Mouse (Mus musculus) Patski (cell line): Measurements from ENCODE around the gene Gm49378. TPM values are rescaled to one million over a fixed set of nuclear protein-coding genes. Genes with fewer than 3 reads are reported as not detected.

Experiments used
- ATAC-seq: fragments of 100-300 bp; one replicate; pipeline ENCODE4 v1.8.0; 2021
- CTCF ChIA-PET: fragments of 350-600 bp; sonication (Branson Sonifier 250); formaldehyde crosslinking; loops from one replicate; lab custom pipeline; 2022; ENCODE audit warnings: inconsistent platforms; lab: Charles Lee
- POLR2A ChIA-PET: fragments of 350-600 bp; sonication (Branson Sonifier 250); formaldehyde crosslinking; loops from one replicate; lab custom pipeline; 2022; ENCODE audit warnings: antibody characterized with exemption, inconsistent platforms; lab: Charles Lee
- DNase-seq: peaks from one replicate; pipeline ENCODE4 v3.0.0-alpha.2; 2011; ENCODE audit warnings: low read depth, low spot score
- H3K27me3 ChIP-seq: fragments of 371-371 bp; one replicate; pipeline ENCODE4 v1.5.1; 2021
- CTCF ChIP-seq: fragments of 100-300 bp; IDR thresholded peaks from one replicate; pipeline ENCODE4 v1.5.1; 2021
- in situ Hi-C: fragments of 300-500 bp; cut with MboI; formaldehyde crosslinking; loops from 3 replicates; pipeline ENCODE4 v1.11.1; 2018; ENCODE audit warnings: low pct_unique_long_range_greater_than_20kb, mixed read lengths
- polyA plus RNA-seq: library from polyadenylated mRNA; unstranded; gene quantifications from one replicate; pipeline ENCODE4 v1.2.3, GENCODE M21; 2021

Gm49378 gene
- polyA plus RNA-seq, 1 experiment from 2014 or later, result 1.5 TPM

DNA sequence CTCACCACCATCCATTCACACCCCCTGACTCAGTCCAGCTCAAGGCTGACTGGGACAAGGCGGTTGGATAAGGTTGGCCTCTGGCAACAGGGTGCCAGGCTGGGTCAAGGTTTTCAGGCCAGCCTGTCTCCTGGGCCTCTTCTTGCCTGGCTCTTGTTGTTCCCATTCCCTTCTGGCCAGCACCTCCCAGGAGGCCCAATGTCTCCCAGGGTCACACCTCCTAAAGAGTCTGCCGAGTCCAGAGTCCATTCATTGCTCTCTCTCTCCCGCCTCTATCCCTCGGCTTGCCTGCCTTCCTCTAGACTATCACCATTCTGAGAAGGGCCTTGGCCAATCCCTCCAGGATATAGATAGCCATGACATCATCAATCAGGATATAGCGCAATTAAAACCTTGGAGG, 20.3 kb upstream of the Gm49378 start:
- DNase-seq, result no peak
- ATAC-seq, result no peak
- H3K27me3 ChIP-seq, result no peaks in the 10 kb centered on the region
- ChIA-PET CTCF (no interaction called here), POLR2A (interaction anchor here (0.6 to 1.2 kb wide), 2 partner anchors 8 to 18 kb away, joined by 3 to 4 read pairs; partner anchors contain the start of gene Tssk4)
- no peak for TF ChIP-seq CTCF
- in situ Hi-C loops, result no loop called here

DNA sequence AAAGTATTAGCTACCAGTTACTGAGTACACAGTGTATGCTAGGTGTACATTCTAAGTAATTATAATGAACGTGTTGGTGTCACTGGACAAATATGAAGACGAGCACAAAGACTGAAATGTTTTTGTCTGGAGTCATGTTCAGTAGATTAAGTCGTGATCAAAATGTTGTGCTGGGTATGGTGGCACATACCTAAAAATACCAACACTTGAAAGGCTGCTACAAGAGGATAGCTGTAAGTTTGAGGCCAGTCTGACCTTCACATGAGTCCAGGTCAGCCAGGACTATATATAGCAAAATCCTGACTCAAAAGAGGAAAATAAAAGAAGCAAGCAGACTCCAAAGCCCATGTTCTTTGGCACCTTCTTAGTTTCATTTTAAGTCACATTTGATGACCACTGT, 19.2 kb upstream of the Gm49378 start:
- DNase-seq, result no peak
- ChIA-PET CTCF (interaction anchor here (1.3 kb wide), 1 partner anchor 10 kb away, joined by 3 read pairs; no protein-coding TSS in a partner anchor), POLR2A (no interaction called here)
- H3K27me3 ChIP-seq, result no peaks in the 10 kb centered on the region
- ATAC-seq, result no peak
- in situ Hi-C loops, result no loop called here
- TF ChIP-seq CTCF, result no peak

DNA sequence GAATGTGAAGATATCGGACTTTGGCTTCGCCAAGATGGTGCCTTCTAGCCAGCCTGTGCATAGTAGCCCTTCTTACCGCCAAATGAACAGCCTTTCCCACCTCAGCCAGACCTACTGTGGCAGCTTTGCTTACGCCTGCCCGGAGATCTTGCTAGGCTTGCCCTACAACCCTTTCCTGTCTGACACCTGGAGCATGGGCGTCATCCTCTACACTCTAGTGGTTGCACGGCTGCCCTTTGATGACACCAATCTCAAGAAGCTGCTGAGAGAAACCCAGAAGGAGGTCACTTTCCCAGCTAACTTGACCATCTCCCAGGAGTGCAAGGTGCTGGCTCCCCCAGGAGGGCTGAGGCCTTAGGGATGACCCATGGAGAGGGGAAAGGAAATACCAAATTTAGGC, 13.8 kb upstream of the Gm49378 start:
- ATAC-seq (no peak), DNase-seq (no peak)
- H3K27me3 ChIP-seq, result no peaks in the 10 kb centered on the region
- in situ Hi-C loops, result no loop called here
- no peak for TF ChIP-seq CTCF
- ChIA-PET CTCF (interaction anchor here (1.5 kb wide), 1 partner anchor 8 kb away, joined by 5 read pairs; the partner anchor contains the start of gene Mdp1), POLR2A (no interaction called here)

DNA sequence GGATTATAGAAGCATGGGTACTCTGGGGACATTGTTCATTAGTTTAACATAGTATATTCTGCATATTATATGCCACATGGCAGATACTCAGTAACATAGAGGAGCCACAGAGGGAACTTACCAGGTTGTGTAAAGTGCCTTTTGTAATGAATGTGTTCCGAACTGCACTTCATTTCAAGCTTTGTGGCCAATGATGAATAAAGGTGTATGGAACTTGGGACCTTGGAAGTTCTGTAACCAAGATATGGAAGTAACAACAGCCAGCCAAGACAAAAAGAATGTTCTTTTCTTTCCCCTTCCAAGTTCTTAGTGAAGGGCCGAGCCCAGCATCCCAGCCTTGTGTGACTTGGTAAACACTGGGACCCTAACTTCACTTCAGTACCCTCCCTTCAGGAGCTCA, 12.2 kb upstream of the Gm49378 start, which contains the start of gene Tssk4:
Gene Tssk4, plus strand, starts transcription at position 301 of the 400 bp plus-strand sequence.
- DNase-seq (no peak), ATAC-seq (no peak)
- TF ChIP-seq CTCF, result no peak
- POLR2A ChIA-PET, result interaction anchor here (0.9 kb wide), 1 partner anchor 8 kb away, joined by 4 read pairs; no protein-coding TSS in a partner anchor
- in situ Hi-C loops, result no loop called here
- CTCF ChIA-PET, result interaction anchor here (1.1 kb wide), 1 partner anchor 21 kb away, joined by 5 read pairs; no protein-coding TSS in a partner anchor
- no peaks in the 10 kb centered on the region for H3K27me3 ChIP-seq

DNA sequence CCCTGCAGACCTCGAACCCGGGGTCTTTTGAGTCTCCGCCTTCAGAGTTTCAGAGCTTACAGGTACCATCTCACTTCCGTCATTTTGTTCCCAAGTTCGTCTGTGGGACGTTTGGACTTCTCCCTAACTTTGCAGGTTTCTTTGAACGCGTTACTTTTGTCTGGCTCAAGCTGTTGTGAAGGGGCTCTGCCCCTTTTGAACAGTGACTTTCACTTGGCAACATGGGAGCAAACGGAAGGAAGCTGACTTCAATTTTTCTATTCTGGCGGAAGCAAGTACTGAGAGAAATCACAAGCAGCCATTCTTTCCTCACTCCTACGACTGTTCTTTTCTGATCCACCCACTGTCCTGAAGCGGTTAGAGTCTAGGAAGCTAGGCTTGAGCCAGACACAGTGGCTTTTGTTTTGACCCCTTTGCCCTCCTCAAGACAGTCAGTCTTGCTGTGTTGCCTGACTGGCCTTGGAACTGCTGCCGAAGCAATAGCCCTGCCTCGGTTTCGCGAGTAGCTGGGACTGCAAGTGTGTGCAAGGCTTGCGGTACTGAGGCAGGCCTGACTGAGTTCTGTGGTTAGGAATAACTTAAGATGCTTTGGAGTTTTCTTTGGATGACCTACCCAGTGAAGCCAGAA, 6.7 kb upstream of the Gm49378 start:
- TF ChIP-seq CTCF, result no peak
- in situ Hi-C loops, result no loop called here
- ChIA-PET CTCF (interaction anchor here (0.6 to 3.0 kb wide), 2 partner anchors 9 to 16 kb away, joined by 3 to 15 read pairs; partner anchors contain the start of genes Ipo4 and Mdp1), POLR2A (interaction anchor here (0.7 kb wide), 1 partner anchor 9 kb away, joined by 3 read pairs; no protein-coding TSS in a partner anchor)
- DNase-seq, result no peak
- no peak for ATAC-seq
- H3K27me3 ChIP-seq, result no peaks in the 10 kb centered on the region

DNA sequence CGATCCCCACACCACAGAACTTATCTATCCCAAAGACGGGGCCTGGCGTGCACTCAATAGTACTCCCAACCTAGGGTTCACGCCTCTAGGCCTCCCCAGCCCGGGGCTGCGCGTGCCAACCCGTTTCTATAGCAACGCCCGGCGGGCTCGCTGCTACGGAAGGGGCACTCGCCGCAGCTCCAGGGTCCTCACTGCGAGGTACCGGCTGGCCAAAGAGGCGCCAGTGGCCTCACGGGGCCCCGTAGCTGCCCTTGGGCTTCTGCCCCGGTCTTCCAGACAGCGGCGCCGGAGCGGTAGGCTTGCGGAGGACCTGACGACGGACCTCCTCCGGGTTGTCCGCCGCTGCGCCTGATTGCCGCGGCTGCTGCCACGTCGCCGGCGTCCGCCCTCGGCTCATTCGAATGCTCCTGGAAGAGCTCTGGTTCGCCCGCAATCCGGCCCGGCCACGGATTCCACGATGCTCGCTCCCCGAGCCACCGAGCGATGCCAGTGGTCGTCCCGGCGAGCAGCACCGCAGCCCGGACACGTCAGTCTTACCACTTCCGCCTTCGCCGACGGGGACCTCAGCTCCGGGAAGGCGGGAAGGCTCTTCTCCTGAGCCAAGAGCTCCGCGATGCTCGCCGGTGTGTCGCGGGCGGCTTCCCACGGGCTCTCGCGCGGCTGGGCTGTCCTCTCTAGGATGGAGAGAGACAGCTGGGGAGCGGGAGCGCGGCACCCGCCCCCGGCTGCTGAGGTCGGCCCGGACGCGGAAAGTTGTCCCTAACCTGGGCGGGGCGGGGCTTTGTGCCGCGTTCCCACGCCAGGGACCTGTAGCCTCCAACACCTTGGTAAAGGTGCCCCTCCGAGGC, 5.6 kb upstream of the Gm49378 start, which contains the start of gene Tm9sf1:
Gene Tm9sf1, minus strand, starts transcription at position 747 of the 848 bp plus-strand sequence.
- in situ Hi-C loops, result no loop called here
- TF ChIP-seq CTCF, result no peak
- DNase-seq (no peak), ATAC-seq (peak; percentile 87)
- ChIA-PET CTCF (interaction anchor here (0.6 kb wide), 1 partner anchor 19 kb away, joined by 3 read pairs; no protein-coding TSS in a partner anchor), POLR2A (no interaction called here)
- H3K27me3 ChIP-seq, result no peaks in the 10 kb centered on the region

DNA sequence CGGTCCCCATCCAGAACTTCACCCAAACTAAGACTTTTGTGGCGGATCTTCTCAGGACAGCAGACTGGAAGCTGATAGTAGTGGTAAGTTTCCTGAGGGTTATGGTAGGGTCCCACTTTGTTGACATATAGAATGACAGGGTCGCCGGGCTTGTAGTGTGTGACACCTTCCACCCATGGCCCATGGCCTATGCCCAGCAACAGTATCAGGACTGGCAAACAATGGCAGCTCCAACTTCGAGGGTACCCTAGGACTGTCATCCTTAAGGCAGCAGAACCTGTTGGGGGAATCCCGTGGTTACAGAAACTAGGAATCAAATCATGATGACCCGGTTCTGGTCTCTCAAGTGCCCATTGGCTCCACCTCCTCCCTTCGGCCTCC, 5.0 kb upstream of the Gm49378 start:
- DNase-seq, result no peak
- no peaks in the 10 kb centered on the region for H3K27me3 ChIP-seq
- POLR2A ChIA-PET, result interaction anchor here (0.6 kb wide), 1 partner anchor 33 kb away, joined by 5 read pairs; no protein-coding TSS in a partner anchor

DNA sequence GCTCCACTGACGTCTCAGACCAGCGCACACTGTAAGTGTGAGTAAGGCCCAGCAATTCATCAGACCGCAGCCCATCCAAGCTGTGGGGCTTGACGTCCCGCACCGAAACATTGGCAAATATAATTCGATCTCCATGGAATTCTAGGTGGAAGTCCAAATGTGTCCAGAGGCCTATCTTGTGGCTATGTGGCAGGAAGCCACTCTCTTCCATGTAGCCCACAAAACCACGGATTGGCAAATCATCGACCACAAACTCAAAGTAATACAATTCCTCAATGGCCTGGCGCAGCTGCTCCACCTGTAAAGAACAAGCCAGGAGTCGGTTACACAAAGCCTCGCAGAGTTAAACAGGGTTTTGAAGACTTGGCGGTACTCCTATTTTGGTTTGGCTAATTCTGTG, 3.6 kb upstream of the Gm49378 start:
- DNase-seq (no peak), ATAC-seq (no peak)
- no peak for TF ChIP-seq CTCF
- POLR2A ChIA-PET, result no interaction called here
- no peaks in the 10 kb centered on the region for H3K27me3 ChIP-seq
- in situ Hi-C loops, result no loop called here
- CTCF ChIA-PET, result no interaction called here

More for the DNA sequence above, 5.0 kb upstream of the Gm49378 start:
- in situ Hi-C loops, result no loop called here
- ATAC-seq, result no peak
- CTCF ChIA-PET, result interaction anchor here (0.6 kb wide), 1 partner anchor 18 kb away, joined by 3 read pairs; no protein-coding TSS in a partner anchor
- no peak for TF ChIP-seq CTCF

DNA sequence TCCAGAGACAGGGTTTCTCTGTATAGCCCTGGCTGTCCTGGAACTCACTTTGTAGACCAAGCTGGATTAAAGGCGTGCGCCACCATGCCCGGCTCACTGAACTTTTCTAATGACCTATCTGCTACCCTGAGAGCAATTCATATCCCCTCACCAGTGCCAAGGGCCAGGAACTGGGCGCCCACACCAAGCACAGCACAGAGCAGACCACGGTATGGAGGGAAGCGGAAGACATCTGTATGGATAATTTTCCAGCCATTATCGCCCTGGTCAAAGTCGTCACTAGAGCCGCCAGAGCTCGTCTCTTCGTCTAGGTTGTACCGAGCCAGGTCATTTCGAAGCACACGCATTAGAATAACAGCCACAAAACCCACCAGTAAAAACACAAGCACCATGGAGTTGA, 3.1 kb upstream of the Gm49378 start:
- no peak for ATAC-seq
- in situ Hi-C loops, result no loop called here
- no peak for DNase-seq
- H3K27me3 ChIP-seq, result no peaks in the 10 kb centered on the region
- POLR2A ChIA-PET, result interaction anchor here (0.6 kb wide), 1 partner anchor 25 kb away, joined by 5 read pairs; no protein-coding TSS in a partner anchor
- CTCF ChIA-PET, result no interaction called here
- TF ChIP-seq CTCF, result no peak

DNA sequence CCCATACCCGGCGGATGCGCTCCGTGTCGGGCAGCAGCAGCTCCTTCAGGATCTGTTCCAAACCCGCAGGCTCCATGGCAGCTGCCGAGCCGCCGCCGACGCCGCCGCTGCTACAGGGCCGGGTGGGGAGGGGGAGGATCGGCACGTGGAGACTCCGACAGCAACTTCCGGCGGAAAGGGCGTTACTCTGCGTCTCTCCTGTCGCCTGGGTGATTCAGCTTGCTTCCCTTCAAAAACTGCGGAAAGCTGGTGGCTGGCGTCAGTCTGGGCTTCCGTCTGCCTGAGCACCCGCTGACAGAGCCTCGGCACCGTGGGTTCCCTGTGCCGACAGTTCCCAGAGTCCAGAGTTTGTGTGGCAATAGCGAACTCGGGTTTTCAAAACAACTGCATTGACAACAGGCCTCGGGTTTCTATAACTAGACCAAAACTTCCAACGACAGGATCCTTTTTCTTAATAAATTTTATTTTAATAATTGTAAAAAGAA, 2.1 kb downstream of the Gm49378 start, which contains the start of gene Ipo4:
Gene Ipo4, minus strand, starts transcription at position 435 of the 485 bp plus-strand sequence.
- CTCF ChIA-PET, result interaction anchor here (0.9 kb wide), 1 partner anchor 9 kb away, joined by 3 read pairs; no protein-coding TSS in a partner anchor
- no peak for DNase-seq
- TF ChIP-seq CTCF, result no peak
- POLR2A ChIA-PET, result interaction anchor here (0.6 to 0.9 kb wide), 2 partner anchors 24 to 111 kb away, joined by 3 to 4 read pairs; partner anchors contain the start of gene Mdp1
- no peaks in the 10 kb centered on the region for H3K27me3 ChIP-seq
- peak; percentile 87 for ATAC-seq
- in situ Hi-C loops, result no loop called here
